ENCODE assay signal across 27 mouse cellular contexts in genomic region chr5:150518064-150518463, GRCm38 (mm10). TPM values are rescaled to one million over a fixed set of nuclear protein-coding genes. Genes with fewer than 3 reads are reported as not detected.
"Had no signal": no experiment of that assay in that cellular context is flagged by ENCODE, and none has a peak within 500 bp of the region (broad histone marks: within the 10 kb centered on the region; RNA-seq: fewer than 3 reads in every experiment).

Gene Zar1l (minus strand): TSS chr5:150518164.

- DNase-seq: liver, postnatal 0 days; lung, adult 2 months; lung, postnatal 4 days; midbrain, embryonic 14.5 days; retina, postnatal 1 day; right cerebral cortex, adult 18-20 months; right cerebral cortex, postnatal 25 days; right cerebral cortex, postnatal 4 days; spleen, adult 18-20 months; thymus, adult 18-20 months; thymus, postnatal 14 days; thymus, postnatal 36 days had no signal

- H3K9ac ChIP-seq: liver, postnatal 0 days; lung, embryonic 15.5 days; midbrain, embryonic 12.5 days; neural tube, embryonic 13.5 days; neural tube, embryonic 15.5 days had no signal

- H3K4me2 ChIP-seq: lung, embryonic 15.5 days; midbrain, embryonic 12.5 days; neural tube, embryonic 13.5 days; neural tube, embryonic 15.5 days had no signal

- ATAC-seq: liver, postnatal 0 days; lung, postnatal 0 days; midbrain, embryonic 16.5 days had no signal

- H3K27me3 ChIP-seq: lung, embryonic 15.5 days; midbrain, embryonic 12.5 days; neural tube, embryonic 13.5 days; neural tube, embryonic 15.5 days had no signal

- H3K27ac ChIP-seq: lung, embryonic 15.5 days; midbrain, embryonic 10.5 days; midbrain, embryonic 12.5 days; neural tube, embryonic 13.5 days; neural tube, embryonic 15.5 days had no signal

- H3K9me3 ChIP-seq: lung, embryonic 15.5 days; neural tube, embryonic 13.5 days; neural tube, embryonic 15.5 days had no signal

- H3K4me3 ChIP-seq: lung, embryonic 15.5 days; midbrain, embryonic 10.5 days; midbrain, embryonic 12.5 days; myocyte; neural tube, embryonic 13.5 days; neural tube, embryonic 15.5 days had no signal

- H3K36me3 ChIP-seq: lung, embryonic 15.5 days; midbrain, embryonic 10.5 days; midbrain, embryonic 12.5 days; neural tube, embryonic 13.5 days; neural tube, embryonic 15.5 days had no signal

RNA-seq across cellular contexts. Expression of gene Zar1l, which starts in this region (rescaled TPM):
- total RNA-seq: megakaryocyte, adult 5-6 weeks; megakaryocyte-erythroid progenitor cell, adult 5-6 weeks had no signal
- polyA plus RNA-seq: liver, postnatal 0 days; lung, adult 2 months; lung, embryonic 15.5 days; lung, postnatal 0 days; midbrain, embryonic 10.5 days; midbrain, embryonic 12.5 days; midbrain, embryonic 14.5 days; midbrain, embryonic 16.5 days; myocyte; neural tube, embryonic 11.5 days; neural tube, embryonic 13.5 days; neural tube, embryonic 15.5 days; small intestine, adult 2 months; stomach, embryonic 14.5 days; stomach, embryonic 16.5 days; thymus, postnatal 0 days had no signal
